Mouse (Mus musculus): ENCODE measurements around the gene Rcor1. TPM values are rescaled to one million over a fixed set of nuclear protein-coding genes. Genes with fewer than 3 reads are reported as not detected.

The Rcor1 gene
- total RNA-seq, 1 experiment: 13.0 TPM

- TF ChIP-seq HCFC1 (IDR thresholded peaks at IDR 0.05; ENCODE audit: borderline replicate concordance, insufficient read depth, low read length) (no peak), MAFK (IDR thresholded peaks at IDR 0.05; ENCODE audit: insufficient read depth, low read depth, low read length) (no peak), CHD2 (IDR thresholded peaks at IDR 0.05; ENCODE audit: low read depth, low read length) (no peak), ZC3H11A (IDR thresholded peaks at IDR 0.05; ENCODE audit: borderline replicate concordance, low read depth, low read length) (no peak), ZNF384 (IDR thresholded peaks at IDR 0.05; ENCODE audit: low read depth, low read length) (no peak)
Observed at GRCm38 (mm10) chr12:110999820-111000219, 39.3 kb upstream of the Rcor1 start.

GRCm38 (mm10) chr12:111000956-111001355, 38.2 kb upstream of the Rcor1 start:
- Histone ChIP-seq H3K4me3 (ENCODE audit: insufficient read depth in 1 of 2, low read depth in 1 of 2, low read length in 2 of 2, poor library complexity in 1 of 2, severe bottlenecking in 1 of 2) (no peak overlapping the region), H3K9ac (ENCODE audit: insufficient read depth, low read depth, low read length, poor library complexity, severe bottlenecking) (no peak overlapping the region), H3K27ac (ENCODE audit: insufficient read depth, low read depth, low read length, poor library complexity, severe bottlenecking) (no peak overlapping the region), H3K9me3 (ENCODE audit: control insufficient read depth, insufficient read depth, low read depth, low read length) (no peaks in the 10 kb centered on the region), H3K36me3 (ENCODE audit: control insufficient read depth, insufficient read depth, low read length, poor library complexity, severe bottlenecking) (no peaks in the 10 kb centered on the region), H3K4me1 (ENCODE audit: control insufficient read depth in 2 of 2, insufficient read depth in 2 of 2, low read length in 2 of 2, poor library complexity in 1 of 2) (peaks cover 0 to 3% of the 10 kb centered on the region in 2 experiments; a peak in 2 of 4 replicates)
- TF ChIP-seq CHD2 (IDR thresholded peaks at IDR 0.05; ENCODE audit: low read depth, low read length) (no peak), ZC3H11A (IDR thresholded peaks at IDR 0.05; ENCODE audit: borderline replicate concordance, low read depth, low read length) (no peak), ZNF384 (IDR thresholded peaks at IDR 0.05; ENCODE audit: low read depth, low read length) (no peak), HCFC1 (IDR thresholded peaks at IDR 0.05; ENCODE audit: borderline replicate concordance, insufficient read depth, low read length) (no peak), MAFK (IDR thresholded peaks at IDR 0.05; ENCODE audit: insufficient read depth, low read depth, low read length) (no peak)
- in situ Hi-C loops (cut with MboI; ENCODE audit: low sequenced_read_pairs in 2 of 2, unreplicated experiment in 2 of 2): no loop called here
- DNase-seq (ENCODE audit: low read depth, low spot score): no peak

More at GRCm38 (mm10) chr12:110999820-111000219, 39.3 kb upstream of the Rcor1 start:
- H3K4me1 ChIP-seq (ENCODE audit: control insufficient read depth in 2 of 2, insufficient read depth in 2 of 2, low read length in 2 of 2, poor library complexity in 1 of 2): no peaks in the 10 kb centered on the region
- in situ Hi-C loops (cut with MboI; ENCODE audit: low sequenced_read_pairs in 2 of 2, unreplicated experiment in 2 of 2): no loop called here
- H3K36me3 ChIP-seq (ENCODE audit: control insufficient read depth, insufficient read depth, low read length, poor library complexity, severe bottlenecking): no peaks in the 10 kb centered on the region
- no peak overlapping the region for H3K27ac ChIP-seq (ENCODE audit: insufficient read depth, low read depth, low read length, poor library complexity, severe bottlenecking)
- H3K4me3 ChIP-seq (ENCODE audit: insufficient read depth in 1 of 2, low read depth in 1 of 2, low read length in 2 of 2, poor library complexity in 1 of 2, severe bottlenecking in 1 of 2): no peak overlapping the region
- DNase-seq (ENCODE audit: low read depth, low spot score): no peak
- no peaks in the 10 kb centered on the region for H3K9me3 ChIP-seq (ENCODE audit: control insufficient read depth, insufficient read depth, low read depth, low read length)
- no peak overlapping the region for H3K9ac ChIP-seq (ENCODE audit: insufficient read depth, low read depth, low read length, poor library complexity, severe bottlenecking)

GRCm38 (mm10) chr12:111004142-111004541, 35.0 kb upstream of the Rcor1 start:
- Histone ChIP-seq H3K4me1 (ENCODE audit: control insufficient read depth in 2 of 2, insufficient read depth in 2 of 2, low read length in 2 of 2, poor library complexity in 1 of 2) (peaks cover 4 to 28% of the 10 kb centered on the region in 2 experiments; a peak in 3 of 4 replicates), H3K27ac (ENCODE audit: insufficient read depth, low read depth, low read length, poor library complexity, severe bottlenecking) (no peak overlapping the region), H3K36me3 (ENCODE audit: control insufficient read depth, insufficient read depth, low read length, poor library complexity, severe bottlenecking) (no peaks in the 10 kb centered on the region), H3K9me3 (ENCODE audit: control insufficient read depth, insufficient read depth, low read depth, low read length) (no peaks in the 10 kb centered on the region), H3K4me3 (ENCODE audit: insufficient read depth in 1 of 2, low read depth in 1 of 2, low read length in 2 of 2, poor library complexity in 1 of 2, severe bottlenecking in 1 of 2) (no peak overlapping the region), H3K9ac (ENCODE audit: insufficient read depth, low read depth, low read length, poor library complexity, severe bottlenecking) (no peak overlapping the region)
- in situ Hi-C loops (cut with MboI; ENCODE audit: low sequenced_read_pairs in 2 of 2, unreplicated experiment in 2 of 2): no loop called here
- no peak for TF ChIP-seq MAFK (IDR thresholded peaks at IDR 0.05; ENCODE audit: insufficient read depth, low read depth, low read length)
- no peak for TF ChIP-seq ZC3H11A (IDR thresholded peaks at IDR 0.05; ENCODE audit: borderline replicate concordance, low read depth, low read length)
- TF ChIP-seq CHD2 (IDR thresholded peaks at IDR 0.05; ENCODE audit: low read depth, low read length): no peak
- TF ChIP-seq ZNF384 (IDR thresholded peaks at IDR 0.05; ENCODE audit: low read depth, low read length): no peak
- TF ChIP-seq HCFC1 (IDR thresholded peaks at IDR 0.05; ENCODE audit: borderline replicate concordance, insufficient read depth, low read length): no peak
- DNase-seq (ENCODE audit: low read depth, low spot score): no peak

GRCm38 (mm10) chr12:111005803-111006202, 33.3 kb upstream of the Rcor1 start:
- no peak for DNase-seq (ENCODE audit: low read depth, low spot score)
- no peak for TF ChIP-seq ZNF384 (IDR thresholded peaks at IDR 0.05; ENCODE audit: low read depth, low read length)
- TF ChIP-seq CHD2 (IDR thresholded peaks at IDR 0.05; ENCODE audit: low read depth, low read length): no peak
- no peak for TF ChIP-seq ZC3H11A (IDR thresholded peaks at IDR 0.05; ENCODE audit: borderline replicate concordance, low read depth, low read length)
- TF ChIP-seq MAFK (IDR thresholded peaks at IDR 0.05; ENCODE audit: insufficient read depth, low read depth, low read length): no peak
- TF ChIP-seq HCFC1 (IDR thresholded peaks at IDR 0.05; ENCODE audit: borderline replicate concordance, insufficient read depth, low read length): no peak
- Histone ChIP-seq H3K9ac (ENCODE audit: insufficient read depth, low read depth, low read length, poor library complexity, severe bottlenecking) (no peak overlapping the region), H3K27ac (ENCODE audit: insufficient read depth, low read depth, low read length, poor library complexity, severe bottlenecking) (no peak overlapping the region), H3K4me3 (ENCODE audit: insufficient read depth in 1 of 2, low read depth in 1 of 2, low read length in 2 of 2, poor library complexity in 1 of 2, severe bottlenecking in 1 of 2) (no peak overlapping the region), H3K4me1 (ENCODE audit: control insufficient read depth in 2 of 2, insufficient read depth in 2 of 2, low read length in 2 of 2, poor library complexity in 1 of 2) (peaks cover 4 to 31% of the 10 kb centered on the region in 2 experiments; a peak in 3 of 4 replicates), H3K36me3 (ENCODE audit: control insufficient read depth, insufficient read depth, low read length, poor library complexity, severe bottlenecking) (no peaks in the 10 kb centered on the region), H3K9me3 (ENCODE audit: control insufficient read depth, insufficient read depth, low read depth, low read length) (no peaks in the 10 kb centered on the region)
- in situ Hi-C loops (cut with MboI; ENCODE audit: low sequenced_read_pairs in 2 of 2, unreplicated experiment in 2 of 2): no loop called here

Data from ES-E14 (cell line).